Mouse (Mus musculus) ES-E14 (cell line): ENCODE data around the gene Sec14l5.

Source experiments
- CHD2 ChIP-seq: IDR thresholded peaks from 2 replicates; pipeline ENCODE4 v1.6.1; 2014; ENCODE audit warnings: mild to moderate bottlenecking, low read depth, low read length, inconsistent platforms
- HCFC1 ChIP-seq: IDR thresholded peaks from 2 replicates; pipeline ENCODE4 v1.6.1; 2012; ENCODE audit warnings: low read length, inconsistent platforms, borderline replicate concordance; ENCODE audit not compliant: insufficient read depth
- ZC3H11A ChIP-seq: IDR thresholded peaks from 2 replicates; pipeline ENCODE4 v1.6.1; 2012; ENCODE audit warnings: low read depth, mild to moderate bottlenecking, inconsistent platforms, low read length, borderline replicate concordance
- ZNF384 ChIP-seq: IDR thresholded peaks from 2 replicates; pipeline ENCODE4 v1.6.1; 2012; ENCODE audit warnings: low read depth, low read length, inconsistent platforms

GRCm38 (mm10) chr16:5212150-5212549 is 65.2 kb downstream of the Sec14l5 start:
- TF ChIP-seq CHD2 (no peak), ZNF384 (no peak), ZC3H11A (no peak), HCFC1 (no peak)
